Mouse (Mus musculus) kidney, postnatal 0 days (tissue): ENCODE results near the gene Eml2. TPM values are rescaled to one million over a fixed set of nuclear protein-coding genes. Genes with fewer than 3 reads are reported as not detected.

ENCODE experiments used
- ATAC-seq: fragments of 200-750 bp; cut with Nextera tagmentation; replicated peaks from 2 replicates; pipeline ENCODE4 v1.8.0; 2017; ENCODE audit warnings: low read depth, moderate number of reproducible peaks, moderate TSS enrichment, moderate library complexity; ENCODE audit not compliant: low FRiP score
- DNase-seq: peaks from one replicate; pipeline ENCODE4 v3.0.0-alpha.2; 2016; ENCODE audit warnings: low spot score
- H3K27ac ChIP-seq: fragments of 300-500 bp; sonication (generic); 2 replicates; pipeline ENCODE4 v1.5.1; 2014; ENCODE audit warnings: mild to moderate bottlenecking
- H3K27me3 ChIP-seq: fragments of 300-500 bp; sonication (generic); 2 replicates; pipeline ENCODE4 v1.6.1; 2014; ENCODE audit warnings: low read length, mixed read lengths; ENCODE audit not compliant: insufficient read depth
- H3K36me3 ChIP-seq: fragments of 300-500 bp; sonication (generic); 2 replicates; pipeline ENCODE4 v1.6.1; 2014; ENCODE audit warnings: low read length, mixed read lengths; ENCODE audit not compliant: insufficient read depth
- H3K4me1 ChIP-seq: fragments of 300-500 bp; sonication (generic); replicated peaks from 2 replicates; pipeline ENCODE4 v1.6.1; 2014; ENCODE audit warnings: antibody characterized with exemption, low read length, mixed read lengths; ENCODE audit not compliant: insufficient read depth
- H3K4me2 ChIP-seq: fragments of 300-500 bp; sonication (generic); 2 replicates; pipeline ENCODE4 v1.6.1; 2014; ENCODE audit warnings: mild to moderate bottlenecking, low read length, moderate library complexity, mixed read lengths
- H3K4me3 ChIP-seq: fragments of 300-500 bp; sonication (generic); replicated peaks from 2 replicates; pipeline ENCODE4 v1.5.1; 2014; ENCODE audit warnings: low read depth, low read length
- H3K9ac ChIP-seq: fragments of 300-500 bp; sonication (generic); 2 replicates; pipeline ENCODE4 v1.6.1; 2014; ENCODE audit warnings: low read depth, low read length
- H3K9me3 ChIP-seq: fragments of 300-500 bp; sonication (generic); replicated peaks from 2 replicates; pipeline ENCODE4 v1.6.1; 2016; ENCODE audit warnings: low read length, inconsistent platforms, mixed read lengths
- CTCF ChIP-seq: IDR thresholded peaks from 2 replicates; pipeline ENCODE4 v1.5.1; 2016; ENCODE audit warnings: antibody characterized with exemption, low read depth, mild to moderate bottlenecking, moderate library complexity
- WGBS: fragments of 180-500 bp; shearing (Covaris S2); extraction: QIAGEN DNeasy Blood & Tissue Kit; methylation state at CpG from one replicate; pipeline ENCODE4 v1.1.7; 2014; 5-methylcytosine and 5-hydroxymethylcytosine counted together
- polyA plus RNA-seq: library from polyadenylated mRNA; unstranded; fragments of >200 nt; fragmentation: Nextera tagmentation; extraction: Ambion mirVana; gene quantifications from 2 replicates; pipeline ENCODE4 v1.2.1, GENCODE M21; 2015

Eml2 gene
- polyA plus RNA-seq, 1 experiment from 2014 or later: 10.6 TPM

DNA sequence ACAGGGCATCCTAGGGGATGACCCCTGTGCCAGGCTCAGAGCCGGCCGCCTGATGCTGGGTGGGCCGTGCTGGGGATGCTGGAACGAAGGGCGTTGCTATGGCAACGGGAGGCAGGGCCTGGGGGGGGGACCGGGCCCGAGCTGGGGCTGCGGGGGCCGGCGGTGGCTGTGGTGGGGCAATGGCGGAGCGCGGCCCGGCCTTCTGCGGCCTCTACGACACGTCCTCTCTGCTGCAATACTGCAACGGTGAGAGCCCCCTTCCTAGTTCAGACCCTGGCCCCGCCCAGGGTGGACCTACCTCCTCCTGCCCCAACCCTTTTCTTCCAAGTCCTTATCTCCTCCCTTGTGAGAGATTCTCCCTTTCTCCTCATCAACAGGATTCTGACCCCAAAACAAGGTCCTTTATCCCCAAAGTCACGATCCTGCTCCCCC, 311 bp downstream of the Eml2 start:
- Histone ChIP-seq H3K4me2 (peak overlapping the region; percentile 21; the same call in 1 of the 2 replicates), H3K9me3 (no peaks in the 10 kb centered on the region), H3K9ac (0 out of 2 replicates have a peak overlapping the region, but pooled peaks have one; percentile 28), H3K27me3 (peaks cover 44% of the 10 kb centered on the region), H3K4me1 (peaks cover 17% of the 10 kb centered on the region), H3K27ac (no peak overlapping the region), H3K4me3 (peak overlapping the region; percentile 18), H3K36me3 (no peaks in the 10 kb centered on the region)
- no peak for ATAC-seq
- no peak for TF ChIP-seq CTCF
- no peak for DNase-seq
- WGBS: 7% methylated on average over 21 of the region's 21 CpGs

DNA sequence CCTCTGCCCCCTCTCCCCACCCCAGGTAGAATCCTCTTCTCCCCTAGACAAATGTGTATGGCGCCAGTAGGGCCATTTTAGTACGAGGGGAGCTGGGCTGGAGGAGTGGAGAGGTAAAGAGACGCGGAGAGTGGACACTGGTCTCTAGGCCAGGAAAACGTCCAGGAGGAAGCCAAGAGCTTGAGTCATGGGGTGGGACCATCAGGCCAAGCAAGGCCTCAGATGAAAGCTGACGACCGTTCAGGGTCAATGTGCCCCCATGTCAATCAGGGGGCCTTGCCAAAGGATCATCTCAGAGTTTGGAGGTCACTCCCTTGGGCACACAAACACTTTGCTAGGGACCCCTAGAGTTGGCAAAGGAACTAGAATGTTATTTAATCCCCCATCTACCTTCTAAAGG, 995 bp downstream of the Eml2 start:
- H3K4me1 ChIP-seq: peaks cover 20% of the 10 kb centered on the region
- no peak overlapping the region for H3K9ac ChIP-seq
- peaks cover 44% of the 10 kb centered on the region for H3K27me3 ChIP-seq
- no peak overlapping the region for H3K4me3 ChIP-seq
- no peak overlapping the region for H3K27ac ChIP-seq
- WGBS: 76% methylated on average over 7 of the region's 7 CpGs
- no peak overlapping the region for H3K4me2 ChIP-seq
- DNase-seq (no peak), ATAC-seq (no peak)
- H3K9me3 ChIP-seq: no peaks in the 10 kb centered on the region
- TF ChIP-seq CTCF: no peak
- no peaks in the 10 kb centered on the region for H3K36me3 ChIP-seq

GRCm38 (mm10) chr7:19178035-19178434, 1.8 kb downstream of the Eml2 start:
- H3K9me3 ChIP-seq: no peaks in the 10 kb centered on the region
- DNase-seq (no peak), ATAC-seq (no peak)
- WGBS: 9% methylated on average over 17 of the region's 18 CpGs
- no peak overlapping the region for H3K27ac ChIP-seq
- TF ChIP-seq CTCF: no peak
- H3K4me1 ChIP-seq: peaks cover 24% of the 10 kb centered on the region
- no peak overlapping the region for H3K4me3 ChIP-seq
- H3K4me2 ChIP-seq: no peak overlapping the region
- peaks cover 44% of the 10 kb centered on the region for H3K27me3 ChIP-seq
- no peaks in the 10 kb centered on the region for H3K36me3 ChIP-seq
- H3K9ac ChIP-seq: no peak overlapping the region

GRCm38 (mm10) chr7:19178443-19179092, 2.3 kb downstream of the Eml2 start:
- H3K9ac ChIP-seq: no peak overlapping the region
- H3K27me3 ChIP-seq: peaks cover 44% of the 10 kb centered on the region
- peaks cover 24% of the 10 kb centered on the region for H3K4me1 ChIP-seq
- no peak for ATAC-seq
- 0 out of 2 replicates have a peak overlapping the region, but pooled peaks have one; percentile 2 for H3K4me3 ChIP-seq
- peak; percentile 72 for DNase-seq
- no peaks in the 10 kb centered on the region for H3K9me3 ChIP-seq
- H3K36me3 ChIP-seq: no peaks in the 10 kb centered on the region
- peak overlapping the region; percentile 45 for H3K4me2 ChIP-seq
- 7% methylated on average over 27 of the region's 27 CpGs for WGBS
- no peak overlapping the region for H3K27ac ChIP-seq
- peak; percentile 86 for TF ChIP-seq CTCF

GRCm38 (mm10) chr7:19179173-19179572, 3.0 kb downstream of the Eml2 start:
- Histone ChIP-seq H3K9me3 (no peaks in the 10 kb centered on the region), H3K4me1 (peaks cover 24% of the 10 kb centered on the region), H3K9ac (no peak overlapping the region), H3K4me3 (0 out of 2 replicates have a peak overlapping the region, but pooled peaks have one; percentile 1), H3K27me3 (peaks cover 44% of the 10 kb centered on the region), H3K36me3 (no peaks in the 10 kb centered on the region), H3K27ac (no peak overlapping the region), H3K4me2 (peak overlapping the region; percentile 45)
- TF ChIP-seq CTCF: peak; percentile 72
- under 1% methylated on average over 31 of the region's 32 CpGs for WGBS
- peak; percentile 14; the same call in 1 of the 2 replicates for ATAC-seq
- DNase-seq: peak; percentile 78

GRCm38 (mm10) chr7:19179936-19180335, 3.7 kb downstream of the Eml2 start:
- 40% methylated on average over 6 of the region's 6 CpGs for WGBS
- no peaks in the 10 kb centered on the region for H3K36me3 ChIP-seq
- H3K4me2 ChIP-seq: no peak overlapping the region

More at GRCm38 (mm10) chr7:19179936-19180335, 3.7 kb downstream of the Eml2 start:
- no peak for TF ChIP-seq CTCF
- Histone ChIP-seq H3K27ac (no peak overlapping the region), H3K9me3 (no peaks in the 10 kb centered on the region), H3K27me3 (peaks cover 44% of the 10 kb centered on the region), H3K4me3 (no peak overlapping the region), H3K9ac (no peak overlapping the region), H3K4me1 (peaks cover 24% of the 10 kb centered on the region)
- DNase-seq (no peak), ATAC-seq (no peak)
